Mouse (Mus musculus): ENCODE data around the gene Zfp658.

DNA sequence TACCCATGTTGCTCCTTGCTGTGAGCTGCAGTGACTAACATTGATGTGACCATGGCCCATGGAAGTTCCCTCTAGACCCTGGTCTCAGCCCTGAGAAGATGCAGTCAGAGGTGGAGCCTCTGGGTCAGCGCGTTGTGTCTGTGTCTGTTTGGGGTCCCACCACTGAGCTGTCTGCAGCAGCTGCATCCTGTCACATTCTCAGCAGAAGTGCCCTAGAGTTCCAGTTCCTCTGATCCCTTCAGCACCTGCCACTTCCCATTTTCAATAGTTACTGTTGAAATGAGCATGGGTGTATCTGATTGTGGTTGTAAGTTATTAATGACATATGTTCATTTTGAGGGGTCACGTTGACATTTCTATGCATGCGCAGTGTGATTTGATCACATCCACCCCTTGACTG lies 8.9 kb upstream of the Zfp658 start:
- TF ChIP-seq CTCF (IDR thresholded peaks at IDR 0.05; ENCODE audit: low read depth) (no peak), EP300 (IDR thresholded peaks at IDR 0.05; ENCODE audit: low read depth) (no peak)
